Mouse (Mus musculus) bone marrow, adult 2 months (tissue): Measurements from ENCODE around the gene Myrf.

Experiments
- CTCF ChIP-seq: fragments of 200-500 bp; IDR thresholded peaks from 2 replicates; pipeline ENCODE4 v1.5.1; 2011; ENCODE audit warnings: low read length, control low read depth; ENCODE audit not compliant: control insufficient read depth, insufficient read depth
- POLR2A ChIP-seq: fragments of 200-500 bp; IDR thresholded peaks from 2 replicates; pipeline ENCODE4 v1.6.1; 2011; ENCODE audit warnings: low read depth, mild to moderate bottlenecking, control low read depth, low read length, borderline replicate concordance; ENCODE audit not compliant: control insufficient read depth

GRCm38 (mm10) chr19:10231871-10232270 lies 8.7 kb downstream of the Myrf start:
- TF ChIP-seq CTCF, result no peak
- TF ChIP-seq POLR2A, result no peak
